In genomic region chr3:88539397-88539796, GRCm38 (mm10) we compare ENCODE assay signal across 11 mouse cellular contexts. TPM values are rescaled to one million over a fixed set of nuclear protein-coding genes. Genes with fewer than 3 reads are reported as not detected.
DNase-seq lines count a peak whose midpoint lies in the region; ATAC-seq and TF ChIP-seq lines count a peak whose summit lies in the region.
"Had no signal": no experiment of that assay in that cellular context is flagged by ENCODE, and none has a peak within 500 bp of the region (broad histone marks: within the 10 kb centered on the region; RNA-seq: fewer than 3 reads in every experiment).

No protein-coding gene starts in this region.

- H3K27ac ChIP-seq in embryonic facial prominence, embryonic 11.5 days (replicated peaks; ENCODE audit: low read depth, low read length), result no peak overlapping the region
- H3K27ac ChIP-seq in hindbrain, embryonic 12.5 days, result peak overlapping the region; percentile 30; the same call in 1 of the 2 replicates
- 0 out of 2 replicates have a peak overlapping the region, but pooled peaks have one; percentile 49 for H3K27ac ChIP-seq in midbrain, embryonic 15.5 days
- H3K27ac ChIP-seq in liver, embryonic 11.5 days (ENCODE audit: low read depth, low read length), result no peak overlapping the region

- no peaks in the 10 kb centered on the region for H3K9me3 ChIP-seq in embryonic facial prominence, embryonic 11.5 days (replicated peaks; ENCODE audit: control insufficient read depth, low read length)
- no peaks in the 10 kb centered on the region for H3K9me3 ChIP-seq in hindbrain, embryonic 12.5 days (replicated peaks)
- no peaks in the 10 kb centered on the region for H3K9me3 ChIP-seq in midbrain, embryonic 15.5 days
- H3K9me3 ChIP-seq in liver, embryonic 11.5 days (ENCODE audit: control insufficient read depth, low read length), result no peaks in the 10 kb centered on the region
- H3K9me3 ChIP-seq: heart, embryonic 12.5 days had no signal

- 4% methylated on average over 3 of the region's 3 CpGs for WGBS in embryonic facial prominence, embryonic 11.5 days
- WGBS in hindbrain, embryonic 12.5 days, result 10% methylated on average over 3 of the region's 3 CpGs
- under 1% methylated on average over 3 of the region's 3 CpGs for WGBS in midbrain, embryonic 15.5 days
- 36% methylated on average over 3 of the region's 3 CpGs for WGBS in liver, embryonic 11.5 days

- peaks cover 24% of the 10 kb centered on the region for H3K36me3 ChIP-seq in embryonic facial prominence, embryonic 11.5 days (replicated peaks; ENCODE audit: control insufficient read depth, insufficient read depth, low read depth, low read length)
- peaks cover 48% of the 10 kb centered on the region for H3K36me3 ChIP-seq in hindbrain, embryonic 12.5 days
- peaks cover 30% of the 10 kb centered on the region for H3K36me3 ChIP-seq in midbrain, embryonic 15.5 days (replicated peaks)
- no peaks in the 10 kb centered on the region; the same call in 1 of the 2 replicates for H3K36me3 ChIP-seq in liver, embryonic 11.5 days (ENCODE audit: control insufficient read depth, insufficient read depth, low read length)

- peak overlapping the region; percentile 23; the same call in 1 of the 2 replicates for H3K4me2 ChIP-seq in embryonic facial prominence, embryonic 11.5 days (ENCODE audit: low read depth, low read length)
- H3K4me2 ChIP-seq in hindbrain, embryonic 12.5 days (replicated peaks), result peak overlapping the region; percentile 22; the same call in 1 of the 2 replicates
- H3K4me2 ChIP-seq in midbrain, embryonic 15.5 days, result no peak overlapping the region
- H3K4me2 ChIP-seq in liver, embryonic 11.5 days, result no peak overlapping the region
- H3K4me2 ChIP-seq: heart, embryonic 12.5 days had no signal

- peak; percentile 87 for DNase-seq in brain, embryonic 14.5 days (ENCODE audit: low read depth)
- DNase-seq in embryonic facial prominence, embryonic 11.5 days (ENCODE audit: low spot score), result peak; percentile 68
- DNase-seq in ovary, postnatal 14 days (ENCODE audit: low spot score), result no peak
- DNase-seq in liver, embryonic 11.5 days (ENCODE audit: low spot score), result no peak
- DNase-seq: kidney, adult 2 months; lung, adult 2 months had no signal

- TF ChIP-seq CTCF in brain, embryonic 14.5 days (IDR thresholded peaks at IDR 0.05; ENCODE audit: borderline replicate concordance, extremely low read depth, insufficient read depth, insufficient read length), result no peak

- H3K4me1 ChIP-seq in embryonic facial prominence, embryonic 11.5 days (ENCODE audit: control insufficient read depth, insufficient read depth, low read length), result peaks cover 35% of the 10 kb centered on the region
- H3K4me1 ChIP-seq in hindbrain, embryonic 12.5 days, result peaks cover 70% of the 10 kb centered on the region
- H3K4me1 ChIP-seq in midbrain, embryonic 15.5 days, result peaks cover 78% of the 10 kb centered on the region
- H3K4me1 ChIP-seq in liver, embryonic 11.5 days (replicated peaks; ENCODE audit: control insufficient read depth, insufficient read depth, low read length), result peaks cover 53% of the 10 kb centered on the region

- no peak for ATAC-seq in embryonic facial prominence, embryonic 11.5 days (replicated peaks; ENCODE audit: insufficient number of reproducible peaks, low FRiP score, low TSS enrichment, low read depth)
- ATAC-seq in hindbrain, embryonic 12.5 days (ENCODE audit: low FRiP score), result no peak; the same call in 1 of the 2 replicates
- ATAC-seq in midbrain, embryonic 15.5 days (replicated peaks), result no peak
- no peak for ATAC-seq in granulocyte monocyte progenitor cell, adult 5-6 weeks (replicated peaks; ENCODE audit: poor library complexity, severe bottlenecking)
- ATAC-seq in liver, embryonic 11.5 days (replicated peaks; ENCODE audit: low FRiP score), result no peak

- H3K27me3 ChIP-seq in embryonic facial prominence, embryonic 11.5 days (ENCODE audit: control insufficient read depth, insufficient read depth, low read length), result no peaks in the 10 kb centered on the region
- H3K27me3 ChIP-seq in hindbrain, embryonic 12.5 days, result no peaks in the 10 kb centered on the region
- no peaks in the 10 kb centered on the region for H3K27me3 ChIP-seq in midbrain, embryonic 15.5 days (replicated peaks)
- no peaks in the 10 kb centered on the region for H3K27me3 ChIP-seq in liver, embryonic 11.5 days (replicated peaks; ENCODE audit: control insufficient read depth, insufficient read depth, low read length)
- H3K27me3 ChIP-seq: heart, embryonic 12.5 days had no signal

- H3K4me3 ChIP-seq in embryonic facial prominence, embryonic 11.5 days (ENCODE audit: low read depth, low read length), result no peak overlapping the region
- no peak overlapping the region for H3K4me3 ChIP-seq in hindbrain, embryonic 12.5 days
- no peak overlapping the region for H3K4me3 ChIP-seq in midbrain, embryonic 15.5 days
- H3K4me3 ChIP-seq in liver, embryonic 11.5 days (ENCODE audit: low read depth, low read length), result no peak overlapping the region
- H3K4me3 ChIP-seq: heart, embryonic 12.5 days had no signal

- TF ChIP-seq POLR2A in brain, embryonic 14.5 days (IDR thresholded peaks at IDR 0.05; ENCODE audit: borderline replicate concordance, extremely low read depth, insufficient read depth, insufficient read length, poor library complexity, severe bottlenecking), result no peak

- no peak overlapping the region for H3K9ac ChIP-seq in embryonic facial prominence, embryonic 11.5 days (replicated peaks; ENCODE audit: low read length)
- H3K9ac ChIP-seq in hindbrain, embryonic 12.5 days, result no peak overlapping the region
- H3K9ac ChIP-seq in midbrain, embryonic 15.5 days, result no peak overlapping the region
- H3K9ac ChIP-seq in liver, embryonic 11.5 days (ENCODE audit: low read depth, low read length), result no peak overlapping the region

RNA-seq across cellular contexts. Expression of gene Mex3a, which starts 7.2 kb away (rescaled TPM):
- polyA plus RNA-seq in brain, embryonic 14.5 days (2012; rRNA removed), result 93.2 and 103 TPM in 2 replicates
- 40.1 and 41.0 TPM in 2 replicates for polyA plus RNA-seq in embryonic facial prominence, embryonic 11.5 days (2014; fragmentation: Nextera tagmentation; extraction: Ambion mirVana)
- 44.2 and 44.5 TPM in 2 replicates for polyA plus RNA-seq in hindbrain, embryonic 12.5 days (2016; fragmentation: Nextera tagmentation; extraction: Ambion mirVana)
- polyA plus RNA-seq in midbrain, embryonic 15.5 days (2015; fragmentation: Nextera tagmentation; extraction: Ambion mirVana), result 37.0 and 37.7 TPM in 2 replicates
- 3.8 and 5.1 TPM in 2 replicates for total RNA-seq in granulocyte monocyte progenitor cell, adult 5-6 weeks (2014; fragmentation: Nextera tagmentation)
- 1.7 and 2.5 TPM in 2 replicates for total RNA-seq in granulocyte monocyte progenitor cell, adult 5-6 weeks (2017)
- 9.4 and 10.2 TPM in 2 replicates for polyA plus RNA-seq in liver, embryonic 11.5 days (2014; fragmentation: Nextera tagmentation; extraction: Ambion mirVana)

RNA-seq across cellular contexts. Expression of gene Rab25, which starts 8.7 kb away (rescaled TPM):
- polyA plus RNA-seq in brain, embryonic 14.5 days (2012; rRNA removed), result 1.7 and 2.4 TPM in 2 replicates
- 3.7 and 4.0 TPM in 2 replicates for polyA plus RNA-seq in embryonic facial prominence, embryonic 11.5 days (2014; fragmentation: Nextera tagmentation; extraction: Ambion mirVana)
- polyA plus RNA-seq in hindbrain, embryonic 12.5 days (2016; fragmentation: Nextera tagmentation; extraction: Ambion mirVana), result 1.5 and 2.4 TPM in 2 replicates
- 0.41 and 1.3 TPM in 2 replicates for polyA plus RNA-seq in midbrain, embryonic 15.5 days (2015; fragmentation: Nextera tagmentation; extraction: Ambion mirVana)
- 1.0 and 1.2 TPM in 2 replicates for total RNA-seq in granulocyte monocyte progenitor cell, adult 5-6 weeks (2014; fragmentation: Nextera tagmentation)
- not detected in 2 replicates for total RNA-seq in granulocyte monocyte progenitor cell, adult 5-6 weeks (2017)
- polyA plus RNA-seq in liver, embryonic 11.5 days (2014; fragmentation: Nextera tagmentation; extraction: Ambion mirVana), result 1.1 and 1.2 TPM in 2 replicates
- total RNA-seq: left cerebral cortex, adult 18-20 months had no signal

RNA-seq across cellular contexts. Expression of gene Lamtor2, which starts 13.5 kb away (rescaled TPM):
- polyA plus RNA-seq in brain, embryonic 14.5 days (2012; rRNA removed), result 121 and 122 TPM in 2 replicates
- polyA plus RNA-seq in embryonic facial prominence, embryonic 11.5 days (2014; fragmentation: Nextera tagmentation; extraction: Ambion mirVana), result 77.4 and 82.0 TPM in 2 replicates
- 124 and 140 TPM in 2 replicates for polyA plus RNA-seq in hindbrain, embryonic 12.5 days (2016; fragmentation: Nextera tagmentation; extraction: Ambion mirVana)
- 206 and 232 TPM in 2 replicates for polyA plus RNA-seq in midbrain, embryonic 15.5 days (2015; fragmentation: Nextera tagmentation; extraction: Ambion mirVana)
- total RNA-seq in granulocyte monocyte progenitor cell, adult 5-6 weeks (2014; fragmentation: Nextera tagmentation), result 60.7 and 74.3 TPM in 2 replicates
- total RNA-seq in granulocyte monocyte progenitor cell, adult 5-6 weeks (2017), result 102 and 122 TPM in 2 replicates
- polyA plus RNA-seq in liver, embryonic 11.5 days (2014; fragmentation: Nextera tagmentation; extraction: Ambion mirVana), result 111 and 120 TPM in 2 replicates

RNA-seq across cellular contexts. Expression of gene Ubqln4, which starts 14.2 kb away (rescaled TPM):
- polyA plus RNA-seq in brain, embryonic 14.5 days (2012; rRNA removed), result 108 and 113 TPM in 2 replicates
- polyA plus RNA-seq in embryonic facial prominence, embryonic 11.5 days (2014; fragmentation: Nextera tagmentation; extraction: Ambion mirVana), result 62.1 and 73.3 TPM in 2 replicates
- polyA plus RNA-seq in hindbrain, embryonic 12.5 days (2016; fragmentation: Nextera tagmentation; extraction: Ambion mirVana), result 59.4 and 60.7 TPM in 2 replicates
- 45.9 and 48.0 TPM in 2 replicates for polyA plus RNA-seq in midbrain, embryonic 15.5 days (2015; fragmentation: Nextera tagmentation; extraction: Ambion mirVana)
- 64.7 and 67.9 TPM in 2 replicates for total RNA-seq in granulocyte monocyte progenitor cell, adult 5-6 weeks (2014; fragmentation: Nextera tagmentation)
- 37.9 and 39.6 TPM in 2 replicates for total RNA-seq in granulocyte monocyte progenitor cell, adult 5-6 weeks (2017)
- 65.8 and 67.7 TPM in 2 replicates for polyA plus RNA-seq in liver, embryonic 11.5 days (2014; fragmentation: Nextera tagmentation; extraction: Ambion mirVana)

RNA-seq across cellular contexts. Expression of gene Lmna, which starts 29.6 kb away (rescaled TPM):
- polyA plus RNA-seq in brain, embryonic 14.5 days (2012; rRNA removed), result 33.2 and 39.5 TPM in 2 replicates
- polyA plus RNA-seq in embryonic facial prominence, embryonic 11.5 days (2014; fragmentation: Nextera tagmentation; extraction: Ambion mirVana), result 28.7 and 30.5 TPM in 2 replicates
- polyA plus RNA-seq in hindbrain, embryonic 12.5 days (2016; fragmentation: Nextera tagmentation; extraction: Ambion mirVana), result 48.9 and 61.6 TPM in 2 replicates
- 51.1 and 51.6 TPM in 2 replicates for polyA plus RNA-seq in midbrain, embryonic 15.5 days (2015; fragmentation: Nextera tagmentation; extraction: Ambion mirVana)
- total RNA-seq in granulocyte monocyte progenitor cell, adult 5-6 weeks (2014; fragmentation: Nextera tagmentation), result not detected in 2 replicates
- 0.41 and 1.6 TPM in 2 replicates for total RNA-seq in granulocyte monocyte progenitor cell, adult 5-6 weeks (2017)
- polyA plus RNA-seq in liver, embryonic 11.5 days (2014; fragmentation: Nextera tagmentation; extraction: Ambion mirVana), result 155 and 157 TPM in 2 replicates

Comparison
In these comparisons a context has a peak if more than half of its experiments do, and no peak if none do; other contexts are left out.
1. DNase-seq: peak in brain, embryonic 14.5 days (single experiment) and embryonic facial prominence, embryonic 11.5 days (single experiment); none in ovary, postnatal 14 days (single experiment) and liver, embryonic 11.5 days (single experiment).
2. H3K27ac ChIP-seq: peak in hindbrain, embryonic 12.5 days (single experiment) and midbrain, embryonic 15.5 days (single experiment); none in embryonic facial prominence, embryonic 11.5 days (single experiment) and liver, embryonic 11.5 days (single experiment).
3. H3K4me2 ChIP-seq: peak in embryonic facial prominence, embryonic 11.5 days (single experiment) and hindbrain, embryonic 12.5 days (single experiment); none in midbrain, embryonic 15.5 days (single experiment) and liver, embryonic 11.5 days (single experiment).